Mouse (Mus musculus) heart, embryonic 14.5 days (tissue): ENCODE results near the gene Slc25a45. TPM values are rescaled to one million over a fixed set of nuclear protein-coding genes. Genes with fewer than 3 reads are reported as not detected.

Experiments
- ATAC-seq: fragments of 200-750 bp; cut with Nextera tagmentation; 2 replicates; pipeline ENCODE4 v1.8.0; 2017; ENCODE audit warnings: low read depth, moderate TSS enrichment; ENCODE audit not compliant: insufficient number of reproducible peaks, insufficient read depth, low FRiP score
- H3K27ac ChIP-seq, 2 experiments: fragments of 200-500 bp in 1 of 2; fragments of 300-500 bp in 1 of 2; sonication (generic) in 1 of 2; replicated peaks in 1 of 2; 2 replicates each; pipeline ENCODE4 v1.5.1; 2012 to 2014; ENCODE audit warnings: low read depth in 2 of 2, low read length in 2 of 2, control low read depth in 1 of 2, mild to moderate bottlenecking in 1 of 2, mixed read lengths in 1 of 2; ENCODE audit not compliant: control insufficient read depth in 1 of 2, insufficient read depth in 1 of 2
- H3K27me3 ChIP-seq: fragments of 300-500 bp; sonication (generic); 2 replicates; pipeline ENCODE4 v1.6.1; 2014; ENCODE audit warnings: mild to moderate bottlenecking, low read length, control low read depth; ENCODE audit not compliant: control insufficient read depth, insufficient read depth
- H3K36me3 ChIP-seq: fragments of 300-500 bp; sonication (generic); 2 replicates; pipeline ENCODE4 v1.6.1; 2014; ENCODE audit warnings: mild to moderate bottlenecking, control low read depth, low read length, mixed read lengths; ENCODE audit not compliant: control insufficient read depth, insufficient read depth
- H3K4me1 ChIP-seq, 2 experiments: fragments of 200-500 bp in 1 of 2; fragments of 300-500 bp in 1 of 2; sonication (generic) in 1 of 2; 2 replicates each; pipeline ENCODE4 v1.6.1; 2012 to 2014; ENCODE audit warnings: low read length in 2 of 2, control low read depth in 1 of 2, mixed read lengths in 1 of 2; ENCODE audit not compliant: control insufficient read depth in 2 of 2, insufficient read depth in 2 of 2
- H3K4me2 ChIP-seq: fragments of 300-500 bp; sonication (generic); 2 replicates; pipeline ENCODE4 v1.6.1; 2014; ENCODE audit warnings: mild to moderate bottlenecking, low read length
- H3K4me3 ChIP-seq, 2 experiments: fragments of 200-500 bp in 1 of 2; fragments of 300-500 bp in 1 of 2; sonication (generic) in 1 of 2; 2 replicates each; pipeline ENCODE4 v1.5.1; 2012 to 2014; ENCODE audit warnings: low read length in 2 of 2, mild to moderate bottlenecking in 2 of 2, control low read depth in 1 of 2, low read depth in 1 of 2, moderate library complexity in 1 of 2; ENCODE audit not compliant: control insufficient read depth in 1 of 2, insufficient read depth in 1 of 2
- H3K9ac ChIP-seq: fragments of 300-500 bp; sonication (generic); 2 replicates; pipeline ENCODE4 v1.6.1; 2014; ENCODE audit warnings: mild to moderate bottlenecking, low read length
- H3K9me3 ChIP-seq: fragments of 300-500 bp; sonication (generic); 2 replicates; pipeline ENCODE4 v1.6.1; 2016; ENCODE audit warnings: low read length, control low read depth; ENCODE audit not compliant: control insufficient read depth
- WGBS: fragments of 180-500 bp; shearing (Covaris S2); extraction: QIAGEN DNeasy Blood & Tissue Kit; methylation state at CpG from one replicate; pipeline ENCODE4 v1.1.7; 2014; 5-methylcytosine and 5-hydroxymethylcytosine counted together
- polyA plus RNA-seq: library from polyadenylated mRNA; unstranded; fragments of >200 nt; fragmentation: Nextera tagmentation; extraction: Ambion mirVana; gene quantifications from 2 replicates; pipeline ENCODE4 v1.2.1, GENCODE M21; 2014

Slc25a45 gene
- polyA plus RNA-seq, 1 experiment from 2014 or later = 2.8 TPM

GRCm38 (mm10) chr19:5838136-5838891 is 39.3 kb upstream of the Slc25a45 start:
- H3K27me3 ChIP-seq = no peaks in the 10 kb centered on the region
- peaks cover 23 to 50% of the 10 kb centered on the region in 2 experiments for H3K4me1 ChIP-seq
- no peak overlapping the region for H3K9ac ChIP-seq
- H3K36me3 ChIP-seq = no peaks in the 10 kb centered on the region
- no peak for ATAC-seq
- no peak overlapping the region for H3K4me2 ChIP-seq
- WGBS = 83% methylated on average over 12 of the region's 12 CpGs
- no peaks in the 10 kb centered on the region for H3K9me3 ChIP-seq
- H3K27ac ChIP-seq = 0 out of 4 replicates have a peak overlapping the region, but pooled peaks of 1 of the 2 experiments have one; percentile 72
- H3K4me3 ChIP-seq = no peak overlapping the region

- Histone ChIP-seq H3K27me3 (no peaks in the 10 kb centered on the region), H3K9me3 (no peaks in the 10 kb centered on the region), H3K4me3 (no peak overlapping the region), H3K4me1 (peaks cover 28 to 55% of the 10 kb centered on the region in 2 experiments), H3K4me2 (no peak overlapping the region), H3K36me3 (no peaks in the 10 kb centered on the region), H3K9ac (no peak overlapping the region), H3K27ac (no peak overlapping the region)
- no peak for ATAC-seq
- WGBS = 90% methylated on average over 4 of the region's 4 CpGs
These were observed 38.8 kb upstream of the Slc25a45 start for GRCm38 (mm10) chr19:5838892-5839165.

DNA sequence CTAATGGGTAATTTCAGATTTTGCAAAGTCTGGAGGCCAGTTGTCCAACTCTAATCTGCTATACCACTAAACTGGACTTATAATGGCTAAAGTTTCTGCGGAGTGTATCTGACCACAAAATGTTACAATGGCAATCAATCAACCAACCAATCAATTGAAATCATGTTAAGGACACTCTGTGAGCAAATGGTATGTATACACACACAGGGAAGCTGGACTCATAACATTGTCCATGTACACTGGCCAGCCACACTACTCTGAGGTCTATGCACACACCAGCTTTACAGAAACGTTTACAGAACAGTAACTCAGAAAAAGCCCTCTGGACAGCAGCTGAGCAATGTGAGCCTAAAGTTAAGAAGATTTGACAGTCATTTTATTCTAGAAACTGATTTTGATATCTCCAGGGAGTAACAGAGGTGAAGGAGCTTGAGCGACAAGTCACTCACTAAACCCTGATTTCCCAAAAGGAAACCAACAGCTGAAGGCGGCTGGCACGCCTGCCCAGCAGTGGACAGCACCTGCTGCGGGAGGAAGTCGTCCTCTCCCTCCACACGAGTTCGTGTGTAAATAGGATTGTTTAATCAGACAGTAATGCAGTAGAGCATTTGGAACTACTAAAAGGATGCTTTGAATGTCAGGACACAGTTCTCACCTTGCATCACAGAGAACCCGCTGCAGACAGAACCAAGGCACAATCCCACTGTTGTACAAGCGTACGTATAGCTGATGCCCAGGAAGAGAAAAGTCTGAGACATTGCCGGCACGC is 38.1 kb upstream of the Slc25a45 start:
- Histone ChIP-seq H3K4me1 (peaks cover 35 to 62% of the 10 kb centered on the region in 2 experiments), H3K27ac (no peak overlapping the region), H3K4me2 (no peak overlapping the region), H3K4me3 (no peak overlapping the region), H3K9ac (no peak overlapping the region), H3K9me3 (no peaks in the 10 kb centered on the region), H3K27me3 (no peaks in the 10 kb centered on the region), H3K36me3 (no peaks in the 10 kb centered on the region)
- WGBS = 81% methylated on average over 14 of the region's 14 CpGs
- no peak for ATAC-seq

DNA sequence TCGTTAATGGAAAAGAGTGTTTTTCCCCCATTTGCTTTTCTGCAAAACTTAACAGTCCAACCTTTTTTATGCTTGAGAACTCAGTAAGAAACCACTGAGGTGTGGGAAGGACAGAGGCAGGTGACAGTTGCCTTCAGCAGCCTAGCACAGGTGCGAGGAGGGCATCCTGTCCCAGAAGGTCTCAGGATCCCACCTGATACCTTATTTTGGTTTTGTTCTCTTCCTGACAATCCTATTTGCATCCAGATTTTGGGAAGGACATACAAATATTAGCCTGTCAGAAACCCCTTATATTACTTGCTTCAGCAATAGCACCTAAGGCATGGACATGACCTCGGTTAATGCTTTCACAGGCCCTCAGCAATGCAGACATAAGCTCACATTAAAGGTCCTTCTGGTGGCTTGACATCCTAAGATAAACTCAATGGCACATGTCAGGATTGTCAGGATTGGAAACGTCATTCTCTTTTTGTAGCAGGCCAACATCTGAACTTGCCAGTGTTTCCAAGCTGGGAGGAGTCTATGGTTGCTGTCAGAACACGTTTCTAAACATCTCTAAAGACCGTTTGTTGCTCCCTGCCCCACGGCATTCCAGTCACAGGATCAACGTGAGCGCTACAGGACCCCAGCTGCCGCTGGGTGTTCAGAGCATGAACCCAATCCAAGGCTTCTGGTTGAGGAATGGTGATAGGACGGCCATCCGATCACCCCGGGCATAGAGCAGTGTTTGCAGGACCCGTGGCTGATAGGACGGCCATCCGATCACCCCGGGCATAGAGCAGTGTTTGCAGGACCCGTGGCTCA is 37.3 kb upstream of the Slc25a45 start:
- Histone ChIP-seq H3K27me3 (no peaks in the 10 kb centered on the region), H3K4me1 (peaks cover 42 to 69% of the 10 kb centered on the region in 2 experiments), H3K36me3 (no peaks in the 10 kb centered on the region), H3K27ac (peak overlapping the region in 1 of 2 experiments; percentile 4; a peak in 1 of 4 replicates), H3K9ac (0 out of 2 replicates have a peak overlapping the region, but pooled peaks have one; percentile 32), H3K4me2 (peak overlapping the region; percentile 19; the same call in 1 of the 2 replicates), H3K9me3 (no peaks in the 10 kb centered on the region), H3K4me3 (no peak overlapping the region)
- no peak for ATAC-seq
- 67% methylated on average over 18 of the region's 18 CpGs for WGBS

GRCm38 (mm10) chr19:5840890-5841388 is 36.7 kb upstream of the Slc25a45 start:
- ATAC-seq = no peak
- Histone ChIP-seq H3K9me3 (no peaks in the 10 kb centered on the region), H3K4me2 (peak overlapping the region; percentile 25), H3K27me3 (no peaks in the 10 kb centered on the region), H3K4me1 (peaks cover 45 to 71% of the 10 kb centered on the region in 2 experiments), H3K4me3 (no peak overlapping the region), H3K9ac (peak overlapping the region; percentile 32; the same call in 1 of the 2 replicates), H3K36me3 (no peaks in the 10 kb centered on the region), H3K27ac (peak overlapping the region in 1 of 2 experiments; percentile 50; a peak in 2 of 4 replicates)
- 92% methylated on average over 9 of the region's 9 CpGs for WGBS

DNA sequence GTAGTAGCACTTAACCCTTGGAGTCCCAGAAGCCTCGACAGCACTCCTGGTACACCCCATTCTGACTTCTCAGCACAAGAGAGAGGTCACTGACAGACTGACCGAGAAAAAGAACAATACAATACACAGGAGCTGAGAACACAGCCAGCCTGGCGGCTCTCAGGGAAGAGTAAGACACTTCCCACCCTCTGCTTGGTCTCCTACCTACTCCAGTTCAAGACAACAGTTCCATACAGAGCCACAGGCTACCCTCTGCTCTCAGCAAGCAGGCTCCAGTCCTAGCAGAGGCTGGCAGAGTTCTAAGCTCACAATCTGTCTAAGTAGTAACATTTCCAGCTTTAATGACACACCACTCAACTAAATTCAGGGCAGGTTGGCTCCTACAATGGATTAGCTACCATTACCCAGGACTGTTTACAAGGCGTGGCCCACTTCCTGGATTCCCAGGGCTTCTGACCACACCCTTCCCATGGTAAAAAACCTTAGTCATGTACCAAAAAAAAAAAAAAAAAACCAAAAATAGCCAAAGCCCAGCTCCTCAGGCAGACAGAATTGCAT is 36.1 kb upstream of the Slc25a45 start:
- Histone ChIP-seq H3K9ac (peak overlapping the region; percentile 30), H3K27me3 (no peaks in the 10 kb centered on the region), H3K4me3 (no peak overlapping the region), H3K9me3 (no peaks in the 10 kb centered on the region), H3K4me1 (peaks cover 45 to 75% of the 10 kb centered on the region in 2 experiments), H3K36me3 (no peaks in the 10 kb centered on the region), H3K4me2 (peak overlapping the region; percentile 25; the same call in 1 of the 2 replicates), H3K27ac (peak overlapping the region; percentile 36 to 50; a peak in 3 of 4 replicates)
- ATAC-seq = no peak
- 65% methylated on average over 4 of the region's 4 CpGs for WGBS
